Mouse (Mus musculus) E14TG2a.4 (cell line): ENCODE measurements at regions not wholly inside any gene's neighbourhood (a gene's known extent, or its start where the extent isn't known, plus 50 kb on each side); places are given as distances from the start of the nearest gene placed in this dataset.

Experiments used
- CTCF ChIP-seq: conservative IDR thresholded peaks from 2 replicates; pipeline ENCODE4 v1.5.1; 2014; ENCODE audit warnings: low read length
- NANOG ChIP-seq: IDR thresholded peaks from 2 replicates; pipeline ENCODE4 v1.6.1; 2014; ENCODE audit warnings: borderline replicate concordance, low read length, mixed read lengths

GRCm38 (mm10) chr8:100206557-100207349 lies 790.5 kb upstream of the Cdh8 start:
- TF ChIP-seq CTCF, result no peak
- no peak for TF ChIP-seq NANOG
